Mouse (Mus musculus): ENCODE data around the gene Rfx8. TPM values are rescaled to one million over a fixed set of nuclear protein-coding genes. Genes with fewer than 3 reads are reported as not detected.

Rfx8 gene
- not detected in 2 replicates for total RNA-seq (2012; rRNA removed)
- not detected in 2 replicates for total RNA-seq (2014; rRNA removed)
- not detected in 2 replicates for polyA plus RNA-seq (2012; ENCODE audit: insufficient read length, low read depth)

GRCm38 (mm10) chr1:39720632-39721350 lies at the start of gene Rfx8:
Rfx8 (minus strand) TSS chr1:39720997.
- Histone ChIP-seq H3K27me3 (replicated peaks) (no peaks in the 10 kb centered on the region), H3K9ac (ENCODE audit: insufficient read depth, low read depth) (no peak within 1 kb of the TSS), H3K27ac (ENCODE audit: insufficient read depth, low read depth) (no peak within 1 kb of the TSS), H3K9me3 (replicated peaks; ENCODE audit: low read length) (no peaks in the 10 kb centered on the region), H3K4me2 (ENCODE audit: insufficient read depth, low read depth, poor library complexity, severe bottlenecking) (no peak within 1 kb of the TSS), H3K36me3 (replicated peaks in 1 of 2; ENCODE audit: control insufficient read depth in 1 of 2, insufficient read depth in 1 of 2, low read length in 1 of 2) (no peaks in the 10 kb centered on the region), H3K4me3 (replicated peaks in 1 of 3; ENCODE audit: low read depth in 2 of 3, low read length in 2 of 3, poor library complexity in 1 of 3) (no peak within 1 kb of the TSS), H3K79me2 (replicated peaks; ENCODE audit: control insufficient read depth, extremely low read depth, insufficient read depth, poor library complexity, severe bottlenecking) (no peaks in the 10 kb centered on the region), H3K4me1 (ENCODE audit: control insufficient read depth in 1 of 2, insufficient read depth in 2 of 2) (no peaks in the 10 kb centered on the region)
- TF ChIP-seq ELF1 (IDR thresholded peaks at IDR 0.05; ENCODE audit: low read depth, low read length), result no peak
- no peak for TF ChIP-seq NELFE (IDR thresholded peaks at IDR 0.05; ENCODE audit: low read depth, low read length)
- TF ChIP-seq E2F4 (IDR thresholded peaks at IDR 0.05; ENCODE audit: insufficient replicate concordance, low read depth, low read length), result no peak
- TF ChIP-seq POLR2A (IDR thresholded peaks at IDR 0.05; ENCODE audit: low read depth, low read length), result no peak
- dilution Hi-C loops (cut with MboI; ENCODE audit: extremely low pct_ligation_motif_present, extremely low pct_unique_long_range_greater_than_20kb, low sequenced_read_pairs), result no loop called here
- in situ Hi-C loops (cut with MboI; ENCODE audit: low pct_ligation_motif_present, low pct_unique_long_range_greater_than_20kb, low sequenced_read_pairs), result no loop called here
- DNase-seq (ENCODE audit: extremely low read depth), result no peak

- no peaks in the 10 kb centered on the region for H3K4me1 ChIP-seq (ENCODE audit: control insufficient read depth in 1 of 2, insufficient read depth in 2 of 2)
Observed at GRCm38 (mm10) chr1:39770436-39770835, 49.6 kb upstream of the Rfx8 start.

GRCm38 (mm10) chr1:39768017-39768416 lies 47.2 kb upstream of the Rfx8 start:
- in situ Hi-C loops (cut with MboI; ENCODE audit: low pct_ligation_motif_present, low pct_unique_long_range_greater_than_20kb, low sequenced_read_pairs) (no loop called here), dilution Hi-C loops (cut with MboI; ENCODE audit: extremely low pct_ligation_motif_present, extremely low pct_unique_long_range_greater_than_20kb, low sequenced_read_pairs) (no loop called here)
- Histone ChIP-seq H3K9ac (ENCODE audit: insufficient read depth, low read depth) (no peak overlapping the region), H3K4me1 (ENCODE audit: control insufficient read depth in 1 of 2, insufficient read depth in 2 of 2) (no peaks in the 10 kb centered on the region), H3K79me2 (replicated peaks; ENCODE audit: control insufficient read depth, extremely low read depth, insufficient read depth, poor library complexity, severe bottlenecking) (no peaks in the 10 kb centered on the region), H3K4me2 (ENCODE audit: insufficient read depth, low read depth, poor library complexity, severe bottlenecking) (no peak overlapping the region), H3K36me3 (replicated peaks in 1 of 2; ENCODE audit: control insufficient read depth in 1 of 2, insufficient read depth in 1 of 2, low read length in 1 of 2) (no peaks in the 10 kb centered on the region), H3K27ac (ENCODE audit: insufficient read depth, low read depth) (no peak overlapping the region), H3K4me3 (replicated peaks in 1 of 3; ENCODE audit: low read depth in 2 of 3, low read length in 2 of 3, poor library complexity in 1 of 3) (no peak overlapping the region), H3K27me3 (replicated peaks) (no peaks in the 10 kb centered on the region), H3K9me3 (replicated peaks; ENCODE audit: low read length) (no peaks in the 10 kb centered on the region)
- DNase-seq (ENCODE audit: extremely low read depth), result no peak
- TF ChIP-seq E2F4 (IDR thresholded peaks at IDR 0.05; ENCODE audit: insufficient replicate concordance, low read depth, low read length) (no peak), ZC3H11A (IDR thresholded peaks at IDR 0.05; ENCODE audit: low read depth, low read length) (no peak), MYC (IDR thresholded peaks at IDR 0.05; ENCODE audit: low read depth, low read length) (no peak), MXI1 (IDR thresholded peaks at IDR 0.05; ENCODE audit: low read depth, low read length) (no peak), UBTF (IDR thresholded peaks at IDR 0.05; ENCODE audit: low read depth, low read length) (no peak), IRF4 (IDR thresholded peaks at IDR 0.05; ENCODE audit: low read depth, low read length) (no peak), SIN3A (IDR thresholded peaks at IDR 0.05; ENCODE audit: low read length) (no peak), RAD21 (IDR thresholded peaks at IDR 0.05; ENCODE audit: low read depth, low read length) (no peak), HCFC1 (IDR thresholded peaks at IDR 0.05; ENCODE audit: low read depth, low read length) (no peak), BHLHE40 (IDR thresholded peaks at IDR 0.05; ENCODE audit: low read depth, low read length) (no peak), ELF1 (IDR thresholded peaks at IDR 0.05; ENCODE audit: low read depth, low read length) (no peak), PAX5 (IDR thresholded peaks at IDR 0.05; ENCODE audit: low read length) (no peak), USF2 (conservative IDR thresholded peaks at IDR 0.05; ENCODE audit: low read depth, low read length) (no peak), MAFK (IDR thresholded peaks at IDR 0.05; ENCODE audit: insufficient replicate concordance, low read length) (no peak), ZNF384 (IDR thresholded peaks at IDR 0.05; ENCODE audit: low read depth, low read length) (no peak), POLR2A (IDR thresholded peaks at IDR 0.05; ENCODE audit: low read depth, low read length) (no peak), ETS1 (conservative IDR thresholded peaks at IDR 0.05; ENCODE audit: low read depth, low read length) (no peak), TBP (conservative IDR thresholded peaks at IDR 0.05; ENCODE audit: low read depth, low read length) (no peak)

More at GRCm38 (mm10) chr1:39770436-39770835, 49.6 kb upstream of the Rfx8 start:
- H3K9me3 ChIP-seq (replicated peaks; ENCODE audit: low read length), result no peaks in the 10 kb centered on the region
- in situ Hi-C loops (cut with MboI; ENCODE audit: low pct_ligation_motif_present, low pct_unique_long_range_greater_than_20kb, low sequenced_read_pairs) (no loop called here), dilution Hi-C loops (cut with MboI; ENCODE audit: extremely low pct_ligation_motif_present, extremely low pct_unique_long_range_greater_than_20kb, low sequenced_read_pairs) (no loop called here)
- no peaks in the 10 kb centered on the region for H3K27me3 ChIP-seq (replicated peaks)
- no peaks in the 10 kb centered on the region for H3K36me3 ChIP-seq (replicated peaks in 1 of 2; ENCODE audit: control insufficient read depth in 1 of 2, insufficient read depth in 1 of 2, low read length in 1 of 2)
- no peaks in the 10 kb centered on the region for H3K79me2 ChIP-seq (replicated peaks; ENCODE audit: control insufficient read depth, extremely low read depth, insufficient read depth, poor library complexity, severe bottlenecking)
- DNase-seq (ENCODE audit: extremely low read depth), result no peak
- no peak overlapping the region for H3K9ac ChIP-seq (ENCODE audit: insufficient read depth, low read depth)
- no peak overlapping the region for H3K4me2 ChIP-seq (ENCODE audit: insufficient read depth, low read depth, poor library complexity, severe bottlenecking)
- TF ChIP-seq ETS1 (conservative IDR thresholded peaks at IDR 0.05; ENCODE audit: low read depth, low read length), result no peak
- H3K27ac ChIP-seq (ENCODE audit: insufficient read depth, low read depth), result no peak overlapping the region
- H3K4me3 ChIP-seq (replicated peaks in 1 of 3; ENCODE audit: low read depth in 2 of 3, low read length in 2 of 3, poor library complexity in 1 of 3), result no peak overlapping the region
